Mouse (Mus musculus) mammary gland, adult 2 months (tissue): ENCODE results near the gene Tef. TPM values are rescaled to one million over a fixed set of nuclear protein-coding genes. Genes with fewer than 3 reads are reported as not detected.

Experiments used
- polyA plus RNA-seq: library from polyadenylated mRNA; depleted of rRNA; stranded (reverse); fragments of >200 nt; gene quantifications from 2 replicates; pipeline ENCODE4 v1.2.3, GENCODE M21; 2012; ENCODE audit warnings: low replicate concordance; rRNA removed

Tef gene
- 44.7 and 88.0 TPM in 2 replicates for polyA plus RNA-seq

GRCm38 (mm10) chr15:81802001-81802890, at the start of gene Tef:
Gene Tef, plus strand, starts transcription at chr15:81802421.

GRCm38 (mm10) chr15:81858517-81859329, 56.5 kb downstream of the Tef start, which contains the start of gene Tob2:
Gene Tob2, minus strand, starts transcription at chr15:81858796.

GRCm38 (mm10) chr15:81871604-81872261, 69.5 kb downstream of the Tef start, which contains the start of gene Phf5a:
Gene Phf5a, minus strand, starts transcription at chr15:81871911.

GRCm38 (mm10) chr15:81872262-81873136, 70.3 kb downstream of the Tef start, which contains the start of gene Aco2:
Gene Aco2, plus strand, starts transcription at chr15:81872309.

Other genes starting within 250 kb of the Tef start
- gene Ep300, start 217.1 kb upstream of the Tef start, polyA plus RNA-seq = 26.0 and 27.3 TPM in 2 replicates
- 14.1 and 16.4 TPM in 2 replicates for gene L3mbtl2, start 138.5 kb upstream of the Tef start, polyA plus RNA-seq
- gene Chadl, start 105.1 kb upstream of the Tef start, polyA plus RNA-seq = 7.0 and 23.5 TPM in 2 replicates
- gene Zc3h7b, start 57.4 kb upstream of the Tef start, polyA plus RNA-seq = 33.6 and 43.6 TPM in 2 replicates
- gene Rangap1, start 56.9 kb upstream of the Tef start, polyA plus RNA-seq = 27.1 TPM in 2 replicates
- 40.9 and 55.8 TPM in 2 replicates for gene Tob2, start 56.4 kb downstream of the Tef start, polyA plus RNA-seq
- gene Phf5a, start 69.5 kb downstream of the Tef start, polyA plus RNA-seq = 22.5 and 46.1 TPM in 2 replicates
- gene Aco2, start 69.9 kb downstream of the Tef start, polyA plus RNA-seq = 435 and 1,022 TPM in 2 replicates
- 11.1 and 17.7 TPM in 2 replicates for gene Polr3h, start 123.8 kb downstream of the Tef start, polyA plus RNA-seq
- 5.1 and 6.6 TPM in 2 replicates for gene Csdc2, start 134.3 kb downstream of the Tef start, polyA plus RNA-seq
- 108 and 121 TPM in 2 replicates for gene Pmm1, start 158.5 kb downstream of the Tef start, polyA plus RNA-seq
- not detected in 2 replicates for gene 1700029P11Rik, start 178.1 kb downstream of the Tef start, polyA plus RNA-seq
- 17.4 and 31.6 TPM in 2 replicates for gene Xrcc6, start 185.4 kb downstream of the Tef start, polyA plus RNA-seq
- gene Desi1, start 231.4 kb downstream of the Tef start, polyA plus RNA-seq = 37.3 and 44.9 TPM in 2 replicates
- gene Snu13, start 245.2 kb downstream of the Tef start, polyA plus RNA-seq = 53.7 and 64.9 TPM in 2 replicates